Mouse (Mus musculus) midbrain, embryonic 15.5 days (tissue): ENCODE measurements around the gene Trim25. TPM values are rescaled to one million over a fixed set of nuclear protein-coding genes. Genes with fewer than 3 reads are reported as not detected.

Experiments
- ATAC-seq: fragments of 200-750 bp; cut with Nextera tagmentation; replicated peaks from 2 replicates; pipeline ENCODE4 v1.8.0; 2017; ENCODE audit warnings: moderate TSS enrichment
- H3K27ac ChIP-seq: fragments of 300-500 bp; sonication (generic); 2 replicates; pipeline ENCODE4 v1.5.1; 2015; ENCODE audit warnings: mild to moderate bottlenecking, inconsistent platforms
- H3K27me3 ChIP-seq: fragments of 300-500 bp; sonication (generic); replicated peaks from 2 replicates; pipeline ENCODE4 v1.6.1; 2015; ENCODE audit warnings: inconsistent platforms
- H3K36me3 ChIP-seq: fragments of 300-500 bp; sonication (generic); replicated peaks from 2 replicates; pipeline ENCODE4 v1.6.1; 2015; ENCODE audit warnings: inconsistent platforms
- H3K4me1 ChIP-seq: fragments of 300-500 bp; sonication (generic); 2 replicates; pipeline ENCODE4 v1.6.1; 2015; ENCODE audit warnings: inconsistent platforms
- H3K4me2 ChIP-seq: fragments of 300-500 bp; sonication (generic); 2 replicates; pipeline ENCODE4 v1.6.1; 2015; ENCODE audit warnings: inconsistent platforms, mild to moderate bottlenecking, moderate library complexity
- H3K4me3 ChIP-seq: fragments of 300-500 bp; sonication (generic); 2 replicates; pipeline ENCODE4 v1.5.1; 2015; ENCODE audit warnings: mild to moderate bottlenecking, inconsistent platforms
- H3K9ac ChIP-seq: fragments of 300-500 bp; sonication (generic); 2 replicates; pipeline ENCODE4 v1.6.1; 2015; ENCODE audit warnings: mild to moderate bottlenecking, inconsistent platforms
- H3K9me3 ChIP-seq: fragments of 300-500 bp; sonication (generic); 2 replicates; pipeline ENCODE4 v1.6.1; 2016; ENCODE audit warnings: inconsistent platforms
- WGBS: fragments of 180-500 bp; shearing (Covaris S2); methylation state at CpG from one replicate; pipeline ENCODE4 v1.1.7; 2015; ENCODE audit warnings: mixed read lengths; 5-methylcytosine and 5-hydroxymethylcytosine counted together
- polyA plus RNA-seq: library from polyadenylated mRNA; unstranded; fragments of >200 nt; fragmentation: Nextera tagmentation; extraction: Ambion mirVana; gene quantifications from 2 replicates; pipeline ENCODE4 v1.2.1, GENCODE M21; 2015

The Trim25 gene
- polyA plus RNA-seq, 1 experiment from 2014 or later = 4.7 TPM

- Histone ChIP-seq H3K4me3 (peak overlapping the region; percentile 62), H3K27me3 (no peaks in the 10 kb centered on the region), H3K4me2 (peak overlapping the region; percentile 59), H3K9me3 (no peaks in the 10 kb centered on the region), H3K9ac (peak overlapping the region; percentile 55), H3K36me3 (no peaks in the 10 kb centered on the region; the same call in 1 of the 2 replicates), H3K27ac (peak overlapping the region; percentile 74), H3K4me1 (peaks cover 34% of the 10 kb centered on the region)
- ATAC-seq = peak; percentile 86
- 1% methylated on average over 33 of the region's 33 CpGs for WGBS
Observed at GRCm38 (mm10) chr11:89059919-89060422, 60.8 kb downstream of the Trim25 start.

- Histone ChIP-seq H3K9ac (peak overlapping the region; percentile 55), H3K9me3 (no peaks in the 10 kb centered on the region), H3K27me3 (no peaks in the 10 kb centered on the region), H3K36me3 (no peaks in the 10 kb centered on the region), H3K4me1 (peaks cover 34% of the 10 kb centered on the region), H3K4me2 (peak overlapping the region; percentile 59), H3K27ac (peak overlapping the region; percentile 74), H3K4me3 (peak overlapping the region; percentile 62)
- peak; percentile 95 for ATAC-seq
- whole genome bisulfite sequencing = under 1% methylated on average over 63 of the region's 63 CpGs
Observed at GRCm38 (mm10) chr11:89060423-89061089, 61.4 kb downstream of the Trim25 start.

- Histone ChIP-seq H3K4me3 (no peak overlapping the region), H3K27me3 (no peaks in the 10 kb centered on the region), H3K36me3 (no peaks in the 10 kb centered on the region), H3K4me1 (peaks cover 26% of the 10 kb centered on the region), H3K9me3 (no peaks in the 10 kb centered on the region), H3K9ac (no peak overlapping the region), H3K27ac (no peak overlapping the region), H3K4me2 (0 out of 2 replicates have a peak overlapping the region, but pooled peaks have one; percentile 59)
- WGBS = 85% methylated on average over 7 of the region's 7 CpGs
- no peak for ATAC-seq
Observed at GRCm38 (mm10) chr11:89061362-89061761, 62.2 kb downstream of the Trim25 start.

DNA sequence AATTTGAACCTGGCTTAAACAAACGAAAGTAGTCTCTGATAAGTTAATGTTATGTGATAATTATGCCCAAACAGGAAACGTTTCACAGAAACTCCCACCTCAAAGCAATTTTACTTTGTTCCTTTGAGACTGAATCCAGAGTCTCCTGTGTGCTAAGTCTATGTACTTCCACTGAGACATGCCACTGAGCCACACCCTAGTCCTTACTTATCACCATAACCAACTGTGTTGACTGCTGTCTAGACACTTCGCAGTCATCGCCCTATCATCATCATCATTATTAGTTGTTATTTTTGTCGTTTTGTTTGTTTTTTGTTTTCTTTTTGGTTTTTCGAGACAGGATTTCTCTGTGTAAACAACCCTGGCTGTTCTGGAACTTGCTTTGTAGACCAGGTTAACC, 65.1 kb downstream of the Trim25 start:
- Histone ChIP-seq H3K27me3 (no peaks in the 10 kb centered on the region), H3K27ac (no peak overlapping the region), H3K9me3 (no peaks in the 10 kb centered on the region), H3K9ac (no peak overlapping the region), H3K4me2 (no peak overlapping the region), H3K4me3 (no peak overlapping the region), H3K4me1 (peaks cover 3% of the 10 kb centered on the region), H3K36me3 (no peaks in the 10 kb centered on the region)
- 85% methylated on average over 6 of the region's 6 CpGs for WGBS
- no peak for ATAC-seq

DNA sequence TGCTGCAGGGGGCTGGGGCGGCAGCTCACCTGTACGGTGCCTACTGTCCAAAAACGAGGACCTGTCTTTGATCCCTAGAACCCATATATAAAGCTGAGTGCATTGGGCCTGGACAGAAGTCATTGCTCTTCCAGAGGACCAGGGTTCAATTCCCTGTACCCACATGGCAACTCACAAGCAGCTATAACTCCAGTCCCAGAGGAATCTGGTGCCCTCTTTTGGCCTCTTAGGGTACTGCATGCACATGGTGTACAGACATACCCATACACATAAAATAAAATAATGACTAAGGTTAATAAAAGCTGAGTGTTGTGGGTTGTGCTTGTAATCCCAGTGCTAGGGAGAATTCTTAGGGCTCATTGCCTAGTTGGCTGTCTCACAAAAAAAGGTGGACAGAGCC, 66.1 kb downstream of the Trim25 start:
- 94% methylated on average over 3 of the region's 3 CpGs for WGBS
- no peak overlapping the region for H3K27ac ChIP-seq
- H3K9ac ChIP-seq = no peak overlapping the region
- no peak overlapping the region for H3K4me2 ChIP-seq
- no peaks in the 10 kb centered on the region for H3K4me1 ChIP-seq
- no peak for ATAC-seq
- H3K27me3 ChIP-seq = no peaks in the 10 kb centered on the region
- no peaks in the 10 kb centered on the region for H3K9me3 ChIP-seq
- H3K4me3 ChIP-seq = no peak overlapping the region
- H3K36me3 ChIP-seq = no peaks in the 10 kb centered on the region

DNA sequence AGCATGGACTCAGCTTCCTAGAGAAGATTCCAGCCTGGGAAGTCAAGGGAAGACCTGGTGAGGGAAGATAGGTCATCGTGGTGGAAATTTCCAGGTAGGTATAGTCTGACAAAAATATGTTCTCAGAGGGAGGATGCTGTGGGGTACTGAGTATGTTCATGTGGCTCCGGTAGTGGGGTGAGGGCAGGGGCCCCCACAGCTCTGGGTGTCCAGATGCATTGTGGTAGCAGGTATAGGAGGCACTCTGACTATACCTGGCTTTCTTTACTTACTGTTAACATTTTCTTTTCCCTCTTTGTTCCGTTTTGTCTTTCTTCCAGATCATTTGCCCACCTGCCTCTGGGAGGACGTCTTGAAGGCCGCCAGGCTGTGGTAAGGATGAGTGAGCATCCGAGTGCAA, 67.0 kb downstream of the Trim25 start:
- no peak overlapping the region for H3K27ac ChIP-seq
- 83% methylated on average over 6 of the region's 6 CpGs for WGBS
- no peaks in the 10 kb centered on the region for H3K9me3 ChIP-seq
- H3K4me3 ChIP-seq = no peak overlapping the region
- H3K4me2 ChIP-seq = no peak overlapping the region
- no peaks in the 10 kb centered on the region for H3K4me1 ChIP-seq
- H3K36me3 ChIP-seq = no peaks in the 10 kb centered on the region
- no peak for ATAC-seq
- H3K27me3 ChIP-seq = no peaks in the 10 kb centered on the region
- no peak overlapping the region for H3K9ac ChIP-seq

GRCm38 (mm10) chr11:89066750-89067149, 67.6 kb downstream of the Trim25 start, which contains the start of gene Dgke:
Gene Dgke, minus strand, starts transcription at chr11:89066850.
- no peak within 1 kb of the TSS for H3K4me2 ChIP-seq
- no peak within 1 kb of the TSS for H3K4me3 ChIP-seq
- H3K9ac ChIP-seq = no peak within 1 kb of the TSS
- no peaks in the 10 kb centered on the region for H3K36me3 ChIP-seq
- no peaks in the 10 kb centered on the region for H3K9me3 ChIP-seq
- no peak within 1 kb of the TSS for H3K27ac ChIP-seq
- no peaks in the 10 kb centered on the region for H3K27me3 ChIP-seq
- H3K4me1 ChIP-seq = no peaks in the 10 kb centered on the region
- whole genome bisulfite sequencing = 97% methylated on average over 1 of the region's 1 CpGs
- no peak for ATAC-seq

DNA sequence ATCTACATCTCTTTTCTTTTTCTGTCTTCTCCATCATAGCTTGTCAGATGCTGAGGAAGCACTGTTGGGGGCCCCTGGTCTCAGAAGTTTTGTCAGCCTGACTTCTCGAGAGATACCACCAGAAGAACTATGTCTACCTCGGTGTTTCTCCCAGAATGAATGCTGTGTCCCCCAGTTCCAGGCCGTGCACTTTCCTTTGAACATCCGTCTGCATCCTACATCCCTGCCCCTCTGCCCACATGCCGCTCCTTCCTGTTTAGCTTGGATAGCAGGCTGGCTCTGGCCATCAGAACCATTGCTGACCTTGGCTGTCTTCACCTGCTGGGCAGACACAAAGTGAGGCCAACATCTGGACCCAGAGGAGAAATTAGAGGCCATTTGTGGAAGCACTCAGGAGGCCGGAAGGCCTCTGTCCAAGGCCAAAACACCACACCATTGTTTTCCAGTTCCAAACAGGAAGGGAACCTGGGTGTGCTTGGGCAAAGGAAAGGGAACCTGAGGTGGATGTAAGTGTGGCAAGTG, 68.2 kb downstream of the Trim25 start:
- 69% methylated on average over 6 of the region's 6 CpGs for WGBS

GRCm38 (mm10) chr11:89067871-89068490, 68.8 kb downstream of the Trim25 start:
- no peaks in the 10 kb centered on the region for H3K36me3 ChIP-seq
- H3K4me3 ChIP-seq = no peak overlapping the region
- H3K4me2 ChIP-seq = no peak overlapping the region
- 65% methylated on average over 11 of the region's 11 CpGs for WGBS
- no peak overlapping the region for H3K9ac ChIP-seq
- no peaks in the 10 kb centered on the region for H3K27me3 ChIP-seq
- H3K9me3 ChIP-seq = no peaks in the 10 kb centered on the region
- H3K27ac ChIP-seq = no peak overlapping the region
- no peak for ATAC-seq
- no peaks in the 10 kb centered on the region for H3K4me1 ChIP-seq

More for the DNA sequence above, 68.2 kb downstream of the Trim25 start:
- Histone ChIP-seq H3K4me3 (no peak overlapping the region), H3K9me3 (no peaks in the 10 kb centered on the region), H3K9ac (no peak overlapping the region), H3K4me1 (no peaks in the 10 kb centered on the region), H3K4me2 (no peak overlapping the region), H3K36me3 (no peaks in the 10 kb centered on the region), H3K27ac (no peak overlapping the region), H3K27me3 (no peaks in the 10 kb centered on the region)
- ATAC-seq = no peak

DNA sequence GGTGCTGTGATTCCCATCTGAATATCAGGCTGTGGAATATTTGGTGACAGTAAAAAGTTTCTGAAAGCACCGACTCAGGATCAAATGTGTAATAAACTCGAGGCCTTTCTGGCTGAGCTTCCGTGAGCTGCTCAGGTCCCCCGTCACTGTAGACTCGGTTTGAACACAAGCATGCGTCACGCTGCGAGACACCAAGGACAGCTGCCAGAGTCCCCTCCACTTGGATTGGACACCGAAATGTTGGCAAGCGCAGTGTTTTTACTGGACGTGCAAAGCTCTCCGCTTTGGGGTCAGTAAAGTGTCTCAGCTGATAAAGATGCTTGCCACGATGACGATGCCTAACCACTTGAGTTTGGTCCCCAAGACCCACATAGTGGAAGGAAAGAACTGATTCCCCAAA, 69.5 kb downstream of the Trim25 start:
- no peaks in the 10 kb centered on the region for H3K9me3 ChIP-seq
- no peak overlapping the region for H3K9ac ChIP-seq
- WGBS = 94% methylated on average over 14 of the region's 14 CpGs
- no peak overlapping the region for H3K27ac ChIP-seq
- H3K4me2 ChIP-seq = no peak overlapping the region
- no peaks in the 10 kb centered on the region for H3K36me3 ChIP-seq
- H3K4me1 ChIP-seq = no peaks in the 10 kb centered on the region
- H3K4me3 ChIP-seq = no peak overlapping the region
- H3K27me3 ChIP-seq = no peaks in the 10 kb centered on the region
- ATAC-seq = no peak

GRCm38 (mm10) chr11:89069303-89069702, 70.1 kb downstream of the Trim25 start:
- Histone ChIP-seq H3K27me3 (no peaks in the 10 kb centered on the region), H3K27ac (no peak overlapping the region), H3K4me3 (no peak overlapping the region), H3K9me3 (no peaks in the 10 kb centered on the region), H3K36me3 (no peaks in the 10 kb centered on the region), H3K4me1 (no peaks in the 10 kb centered on the region), H3K9ac (no peak overlapping the region), H3K4me2 (no peak overlapping the region)
- ATAC-seq = no peak
- WGBS = 30% methylated on average over 6 of the region's 6 CpGs
